Mouse (Mus musculus) left cerebral cortex, adult 2 months (tissue): ENCODE data around the gene Rbm18. TPM values are rescaled to one million over a fixed set of nuclear protein-coding genes. Genes with fewer than 3 reads are reported as not detected.

ENCODE experiments used
- DNase-seq, 2 experiments: peaks; one replicate each; pipeline ENCODE4 v3.0.0; 2021 to 2022; ENCODE audit warnings: low spot score in 2 of 2, mixed read lengths in 1 of 2; ENCODE audit errors: extremely low spot score in 1 of 2
- H3K27ac ChIP-seq: fragments of 200-600 bp; 2 replicates; pipeline ENCODE4 v1.8.1; 2022
- H3K4me3 ChIP-seq: fragments of 200-600 bp; 2 replicates; pipeline ENCODE4 v1.8.1; 2022
- CTCF ChIP-seq: fragments of 200-600 bp; IDR thresholded peaks from 2 replicates; pipeline ENCODE4 v1.8.1; 2022; ENCODE audit warnings: antibody characterized with exemption, mild to moderate bottlenecking, moderate library complexity
- intact Hi-C: fragments of 180-260 bp; cut with DNase I; formaldehyde crosslinking; loops from one replicate; pipeline ENCODE4 v1.15.1; 2025
- total RNA-seq, 2 experiments: library from RNA; stranded (reverse); gene quantifications; 2 replicates each; pipeline ENCODE4 v1.2.3; 2021

Rbm18 gene
- total RNA-seq, 2 experiments from 2014 or later, result 47.9 to 48.9 TPM

DNA sequence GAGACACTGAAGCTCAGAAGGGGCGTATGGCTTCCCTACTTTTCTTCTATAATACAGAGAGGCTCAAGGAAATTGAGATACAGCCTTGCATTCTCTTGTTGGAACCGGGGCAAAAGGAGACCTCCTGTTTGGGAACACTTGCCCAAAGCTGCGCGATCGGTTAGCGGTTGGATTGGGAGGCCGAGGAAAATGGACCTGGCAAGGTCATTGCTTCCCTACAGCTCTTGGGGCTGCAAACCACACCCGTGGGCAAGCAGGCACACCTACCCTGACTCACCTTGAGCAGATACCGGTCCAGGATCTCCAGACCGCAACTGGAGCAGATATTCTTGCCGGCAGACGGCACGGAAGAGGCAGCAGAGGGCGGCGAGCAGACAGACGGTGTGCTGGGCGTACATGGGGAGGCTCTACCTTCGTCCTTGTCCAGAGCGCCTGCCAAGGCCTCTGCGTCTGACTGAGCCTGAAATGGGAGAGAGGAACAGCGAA lies 33.5 kb downstream of the Rbm18 start:
- H3K27ac ChIP-seq, result no peak overlapping the region; the same call in 1 of the 2 replicates
- no peak for DNase-seq
- peak overlapping the region; percentile 9 for H3K4me3 ChIP-seq
- intact Hi-C loops, result loop anchor here (5.0 kb wide), 1 partner anchor 91 kb away; no protein-coding TSS in a partner anchor
- TF ChIP-seq CTCF, result no peak

DNA sequence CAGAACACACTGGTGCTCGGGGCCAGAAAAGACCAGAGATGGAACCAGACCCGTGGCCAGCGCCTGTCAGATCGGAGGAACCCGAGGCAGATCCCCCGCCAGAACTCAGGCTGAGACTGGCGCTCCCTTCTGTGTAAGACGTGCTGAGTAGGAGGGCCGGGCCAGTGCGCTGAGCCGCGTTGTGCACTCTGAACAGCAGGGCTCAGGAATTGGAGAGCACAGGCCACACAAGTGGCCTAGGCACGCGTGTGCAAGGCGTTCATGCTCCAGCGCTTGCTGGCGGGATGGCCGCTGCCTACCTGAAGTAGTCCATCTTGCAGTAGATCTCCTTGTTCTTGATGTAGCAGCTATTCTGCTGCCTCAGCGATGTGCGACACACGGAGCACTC lies 34.0 kb downstream of the Rbm18 start:
- DNase-seq, result no peak
- Histone ChIP-seq H3K27ac (no peak overlapping the region; the same call in 1 of the 2 replicates), H3K4me3 (no peak overlapping the region; the same call in 1 of the 2 replicates)
- intact Hi-C loops, result loop anchor here (5.0 kb wide), 1 partner anchor 90 kb away; no protein-coding TSS in a partner anchor
- no peak for TF ChIP-seq CTCF

DNA sequence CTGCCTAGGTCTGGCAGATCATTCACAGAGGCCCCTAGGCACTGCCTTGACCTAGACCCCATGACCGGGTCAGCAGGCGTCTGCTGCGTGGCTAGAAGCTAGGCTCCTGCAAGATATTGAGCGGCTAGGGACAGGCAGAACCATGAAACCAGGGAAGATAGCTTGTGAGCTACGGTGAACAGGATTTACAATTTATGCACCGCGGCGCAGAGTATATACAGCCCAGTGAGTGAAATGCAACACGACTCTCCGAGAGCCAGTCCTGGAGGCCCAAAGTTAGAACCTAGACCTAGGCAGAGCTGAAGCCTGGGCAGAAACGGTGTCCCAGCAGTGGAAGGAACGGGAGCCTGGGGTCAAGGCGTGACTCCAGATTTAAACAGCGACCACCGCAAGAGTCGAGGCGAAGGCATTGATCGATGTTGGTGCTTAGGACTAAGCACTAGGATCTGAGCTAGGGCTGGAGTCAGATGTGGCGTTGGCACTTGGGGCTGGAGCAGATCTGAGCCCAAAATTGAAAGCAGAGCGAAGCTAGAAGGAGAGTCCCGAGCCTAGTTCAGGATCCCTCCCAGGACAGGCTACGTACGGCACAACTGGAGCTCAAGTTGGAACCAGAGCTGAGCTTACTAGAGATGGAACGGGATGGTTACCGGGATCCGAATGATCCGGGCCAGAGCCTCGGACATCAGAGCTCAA lies 34.6 kb downstream of the Rbm18 start:
- DNase-seq, result no peak
- no peak overlapping the region for H3K27ac ChIP-seq
- peak overlapping the region; percentile 3; the same call in 1 of the 2 replicates for H3K4me3 ChIP-seq
- intact Hi-C loops, result loop anchor here (5.0 kb wide), 1 partner anchor 90 kb away; no protein-coding TSS in a partner anchor
- TF ChIP-seq CTCF, result no peak

GRCm38 (mm10) chr2:36099739-36100138 lies 36.8 kb downstream of the Rbm18 start:
- H3K4me3 ChIP-seq, result no peak overlapping the region
- DNase-seq, result no peak
- no peak overlapping the region for H3K27ac ChIP-seq
- intact Hi-C loops, result loop anchor here (5.0 kb wide), 1 partner anchor 87 kb away; no protein-coding TSS in a partner anchor
- TF ChIP-seq CTCF, result no peak

- Histone ChIP-seq H3K4me3 (no peak overlapping the region), H3K27ac (no peak overlapping the region)
- TF ChIP-seq CTCF, result no peak
- no peak for DNase-seq
- intact Hi-C loops, result no loop called here
Observed at GRCm38 (mm10) chr2:36098021-36098420, 38.6 kb downstream of the Rbm18 start.

GRCm38 (mm10) chr2:36097129-36097815 lies 39.3 kb downstream of the Rbm18 start:
- intact Hi-C loops, result no loop called here
- H3K27ac ChIP-seq, result no peak overlapping the region
- no peak for DNase-seq
- H3K4me3 ChIP-seq, result no peak overlapping the region
- no peak for TF ChIP-seq CTCF

DNA sequence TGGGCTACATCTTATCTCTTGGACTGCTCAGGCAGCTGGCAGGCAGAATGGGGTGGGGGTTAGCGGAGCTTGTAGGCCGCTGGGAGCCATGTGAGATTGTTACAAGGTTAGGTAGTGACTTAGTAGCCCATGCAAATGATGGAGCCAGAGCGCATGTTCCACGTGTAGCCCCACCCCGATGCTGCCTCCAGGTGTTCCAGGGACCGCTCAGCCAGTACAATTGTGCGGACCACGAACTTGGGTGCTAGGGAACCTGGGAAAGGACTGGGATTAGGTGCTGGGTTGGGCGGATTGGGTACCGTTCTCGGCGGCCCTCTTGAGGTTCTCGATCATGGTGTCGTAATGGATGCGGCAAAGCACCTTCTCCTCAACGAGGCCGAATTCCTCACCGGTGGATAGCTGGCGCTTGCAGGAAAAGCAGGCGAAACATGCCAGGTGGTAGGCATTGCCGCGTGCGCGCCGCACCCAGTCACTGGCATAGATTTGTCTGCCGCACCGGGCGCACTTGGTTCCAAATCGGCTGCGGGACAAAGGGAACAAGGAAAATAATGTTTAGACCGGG lies 42.6 kb downstream of the Rbm18 start:
- no peak for DNase-seq

DNA sequence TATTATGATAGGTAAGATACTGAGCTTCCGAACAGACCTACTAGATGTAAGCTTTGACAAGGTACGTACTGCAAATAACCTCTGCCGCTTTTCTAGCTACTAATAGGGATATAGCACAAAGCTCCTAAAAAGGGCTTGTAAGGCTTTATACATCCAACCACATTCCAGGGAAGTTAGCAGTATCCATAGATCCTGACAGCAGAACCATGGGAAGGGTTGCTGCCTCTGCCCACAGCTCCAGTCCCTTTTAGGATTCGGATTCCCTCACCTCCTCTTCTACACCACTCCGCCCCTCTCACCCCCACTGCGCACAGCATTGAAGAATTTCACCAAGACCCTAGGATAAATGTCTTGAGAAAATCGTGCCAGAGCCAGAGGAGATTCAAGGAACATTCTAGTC lies 43.3 kb downstream of the Rbm18 start:
- H3K27ac ChIP-seq, result no peak overlapping the region
- no peak overlapping the region for H3K4me3 ChIP-seq
- DNase-seq, result no peak
- intact Hi-C loops, result no loop called here
- no peak for TF ChIP-seq CTCF

More for the DNA sequence above, 42.6 kb downstream of the Rbm18 start:
- no peak overlapping the region for H3K27ac ChIP-seq
- intact Hi-C loops, result no loop called here
- TF ChIP-seq CTCF, result no peak
- no peak overlapping the region for H3K4me3 ChIP-seq

GRCm38 (mm10) chr2:36092748-36093147 lies 43.8 kb downstream of the Rbm18 start:
- intact Hi-C loops, result no loop called here
- no peak for DNase-seq
- no peak overlapping the region for H3K4me3 ChIP-seq
- no peak overlapping the region for H3K27ac ChIP-seq
- TF ChIP-seq CTCF, result no peak

DNA sequence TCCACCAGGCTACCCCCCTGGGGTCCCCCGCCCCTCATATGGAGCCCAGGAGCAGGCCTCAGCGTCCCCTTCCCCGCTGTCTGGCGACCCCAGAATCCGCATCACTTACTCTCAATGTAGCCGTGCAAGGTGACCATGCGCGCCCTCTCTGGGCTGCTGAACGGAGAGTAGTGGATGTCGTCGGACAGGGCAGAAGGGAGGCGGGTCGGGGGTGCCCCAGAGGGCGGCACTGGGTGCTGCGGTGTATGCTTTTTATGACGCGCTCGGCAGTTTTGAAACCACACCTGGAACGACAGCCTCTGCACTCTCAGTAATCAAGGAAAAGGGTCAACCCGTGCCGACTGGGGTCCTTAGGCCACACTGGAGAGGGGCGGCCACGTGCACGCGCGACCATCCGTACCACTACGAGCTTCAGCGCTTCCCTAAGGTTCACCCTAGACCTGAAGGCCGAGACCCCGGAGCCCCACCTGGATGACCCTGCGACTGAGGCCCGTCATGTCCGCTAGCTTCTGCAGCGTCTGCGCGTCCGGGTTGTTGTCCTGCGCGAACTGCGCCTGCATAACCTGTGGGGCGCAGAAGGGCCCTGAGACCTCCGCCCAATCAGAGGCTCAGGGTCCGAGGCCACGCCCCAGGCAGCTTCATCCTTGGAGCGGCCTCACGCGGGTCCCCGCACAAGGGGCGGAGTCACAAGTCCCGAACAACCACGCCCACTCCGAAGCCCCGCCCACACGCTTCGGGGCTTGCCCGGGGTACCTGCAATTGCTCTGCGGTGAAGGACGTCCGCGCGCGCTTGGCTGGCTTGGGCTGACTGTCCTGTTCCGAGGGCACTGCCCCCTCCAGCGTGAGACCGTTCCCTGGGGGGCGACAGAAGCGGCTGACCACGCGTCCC lies 45.5 kb downstream of the Rbm18 start:
- H3K4me3 ChIP-seq, result peak overlapping the region; percentile 7
- TF ChIP-seq CTCF, result no peak
- no peak overlapping the region for H3K27ac ChIP-seq
- peak; percentile 27 to 38 for DNase-seq
- intact Hi-C loops, result no loop called here

DNA sequence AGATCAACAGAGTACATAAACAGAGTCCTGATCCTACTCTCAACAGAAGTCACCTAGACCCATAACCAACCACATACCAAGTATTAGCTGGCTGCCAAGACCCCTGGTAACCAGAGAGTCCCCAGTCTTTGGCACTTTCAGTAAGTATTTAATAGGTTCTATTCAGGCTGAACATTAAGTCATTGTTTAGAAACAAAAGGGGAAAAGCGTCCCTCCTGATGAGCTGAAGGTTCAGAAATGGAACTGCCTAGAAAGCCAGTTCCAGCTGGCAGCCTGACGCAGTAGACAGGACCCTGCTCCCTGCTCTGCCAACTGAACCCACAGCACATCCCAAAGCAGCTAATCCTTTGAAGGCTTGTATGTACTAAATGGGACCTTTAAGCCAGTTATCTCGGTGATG lies 47.4 kb downstream of the Rbm18 start:
- intact Hi-C loops, result no loop called here
- Histone ChIP-seq H3K4me3 (no peak overlapping the region), H3K27ac (no peak overlapping the region)
- no peak for TF ChIP-seq CTCF
- DNase-seq, result no peak
